Mouse (Mus musculus): Measurements from ENCODE around the gene Gm49354.
A peak's percentile ranks its signal among the peaks of the same experiment; 100 is the strongest.
"Not testable (repeated sequence)": the region's sequence is repeated elsewhere in the genome, so short reads cannot be mapped to it uniquely, and the experiment has no call there.

The Gm49354 gene

GRCm38 (mm10) chr13:59782145-59782544 is at the start of gene Gm49354:
TSS of gene Gm49354 (minus strand) at chr13:59782245.
- no peak for DNase-seq (ENCODE audit: low read depth, low spot score)

GRCm38 (mm10) chr13:59825966-59826365 is 43.9 kb upstream of the Gm49354 start:
- DNase-seq (ENCODE audit: low read depth, low spot score) = no peak

GRCm38 (mm10) chr13:59822507-59823462 is 40.7 kb upstream of the Gm49354 start, which contains the start of gene Tut7:
TSS of gene Tut7 (minus strand) at chr13:59823147.
- peak; percentile 94 for DNase-seq (ENCODE audit: low read depth, low spot score)

GRCm38 (mm10) chr13:59820836-59821235 is 38.8 kb upstream of the Gm49354 start:
- DNase-seq (ENCODE audit: low read depth, low spot score) = no peak

GRCm38 (mm10) chr13:59820114-59820513 is 38.1 kb upstream of the Gm49354 start:
- no peak for DNase-seq (ENCODE audit: low read depth, low spot score)

- no peak for DNase-seq (ENCODE audit: low read depth, low spot score)
These were observed 35.3 kb upstream of the Gm49354 start for GRCm38 (mm10) chr13:59817352-59817751.

GRCm38 (mm10) chr13:59814109-59814591 is 32.1 kb upstream of the Gm49354 start:
- no peak for DNase-seq (ENCODE audit: low read depth, low spot score)

GRCm38 (mm10) chr13:59811581-59811980 is 29.5 kb upstream of the Gm49354 start:
- no peak for DNase-seq (ENCODE audit: low read depth, low spot score)

- no peak for DNase-seq (ENCODE audit: low read depth, low spot score)
These were observed 19.0 kb upstream of the Gm49354 start for GRCm38 (mm10) chr13:59801000-59801399.

GRCm38 (mm10) chr13:59800077-59800476 is 18.0 kb upstream of the Gm49354 start:
- DNase-seq (ENCODE audit: low read depth, low spot score) = no peak

- DNase-seq (ENCODE audit: low read depth, low spot score) = no peak
These were observed 16.3 kb upstream of the Gm49354 start for GRCm38 (mm10) chr13:59798306-59798705.

- DNase-seq (ENCODE audit: low read depth, low spot score) = peak; percentile 23
These were observed 14.4 kb upstream of the Gm49354 start for GRCm38 (mm10) chr13:59796466-59796848.

GRCm38 (mm10) chr13:59795807-59796465 is 13.9 kb upstream of the Gm49354 start:
- no peak for DNase-seq (ENCODE audit: low read depth, low spot score)

- DNase-seq (ENCODE audit: low read depth, low spot score) = no peak
These were observed 12.7 kb upstream of the Gm49354 start for GRCm38 (mm10) chr13:59794786-59795185.

GRCm38 (mm10) chr13:59779744-59780264 is 2.2 kb downstream of the Gm49354 start:
- DNase-seq (ENCODE audit: low read depth, low spot score) = not testable (repeated sequence)

GRCm38 (mm10) chr13:59779213-59779612 is 2.8 kb downstream of the Gm49354 start:
- peak; percentile 46 for DNase-seq (ENCODE audit: low read depth, low spot score)

- no peak for DNase-seq (ENCODE audit: low read depth, low spot score)
These were observed 6.9 kb downstream of the Gm49354 start for GRCm38 (mm10) chr13:59775168-59775567.

- DNase-seq (ENCODE audit: low read depth, low spot score) = peak; percentile 19
These were observed 10.8 kb downstream of the Gm49354 start for GRCm38 (mm10) chr13:59771257-59771656.

- DNase-seq (ENCODE audit: low read depth, low spot score) = no peak
These were observed 11.2 kb downstream of the Gm49354 start for GRCm38 (mm10) chr13:59770847-59771246.

- DNase-seq (ENCODE audit: low read depth, low spot score) = peak; percentile 95
These were observed 11.9 kb downstream of the Gm49354 start for GRCm38 (mm10) chr13:59770164-59770562.

GRCm38 (mm10) chr13:59769296-59770163 is 12.5 kb downstream of the Gm49354 start, which contains the start of gene Isca1:
TSS of gene Isca1 (minus strand) at chr13:59769810.
- peak; percentile 98 for DNase-seq (ENCODE audit: low read depth, low spot score)

All from ES-CJ7 (cell line).